Mouse (Mus musculus) MEL (cell line): ENCODE measurements around the gene Gsk3a. TPM values are rescaled to one million over a fixed set of nuclear protein-coding genes. Genes with fewer than 3 reads are reported as not detected.

Experiments
- DNase-seq: peaks from one replicate; pipeline ENCODE4 v3.0.0; 2011; ENCODE audit warnings: low read depth, low spot score
- H3K27ac ChIP-seq: 2 replicates; pipeline ENCODE4 v1.5.1; 2012; ENCODE audit warnings: low read depth, mild to moderate bottlenecking, control low read depth, low read length, moderate library complexity; ENCODE audit not compliant: control insufficient read depth
- H3K27me3 ChIP-seq, 2 experiments: fragments of 150-350 bp in 1 of 2; sonication (generic) in 1 of 2; 2 replicates each; pipeline ENCODE4 v1.6.1; 2012; ENCODE audit warnings: low read length in 2 of 2, mild to moderate bottlenecking in 2 of 2, improper control_type of control experiment in 1 of 2, moderate library complexity in 1 of 2; ENCODE audit not compliant: insufficient read depth in 2 of 2, control insufficient read depth in 1 of 2
- H3K36me3 ChIP-seq, 2 experiments: 2 replicates each; pipeline ENCODE4 v1.6.1; 2012 to 2014; ENCODE audit warnings: low read length in 2 of 2, improper control_type of control experiment in 1 of 2, inconsistent platforms in 1 of 2, mild to moderate bottlenecking in 1 of 2; ENCODE audit not compliant: insufficient read depth in 2 of 2, control insufficient read depth in 1 of 2
- H3K4me1 ChIP-seq, 2 experiments: fragments of 150-350 bp in 1 of 2; sonication (generic) in 1 of 2; 2 replicates each; pipeline ENCODE4 v1.6.1; 2012; ENCODE audit warnings: low read length in 2 of 2, improper control_type of control experiment in 1 of 2, mild to moderate bottlenecking in 1 of 2; ENCODE audit not compliant: insufficient read depth in 2 of 2, control insufficient read depth in 1 of 2
- H3K4me3 ChIP-seq, 2 experiments: fragments of 150-350 bp in 1 of 2; sonication (generic) in 1 of 2; 2 replicates each; pipeline ENCODE4 v1.5.1; 2012; ENCODE audit warnings: low read depth in 2 of 2, low read length in 2 of 2, mild to moderate bottlenecking in 2 of 2, moderate library complexity in 2 of 2, control low read depth in 1 of 2, improper control_type of control experiment in 1 of 2; ENCODE audit not compliant: control insufficient read depth in 1 of 2, insufficient read depth in 1 of 2
- H3K79me2 ChIP-seq: 2 replicates; pipeline ENCODE4 v1.6.1; 2012; ENCODE audit warnings: mild to moderate bottlenecking, low read length, moderate library complexity; ENCODE audit not compliant: control insufficient read depth, poor library complexity, insufficient read depth
- H3K9ac ChIP-seq: 2 replicates; pipeline ENCODE4 v1.6.1; 2012; ENCODE audit warnings: low read depth, mild to moderate bottlenecking, control low read depth, low read length, moderate library complexity; ENCODE audit not compliant: control insufficient read depth, poor library complexity, severe bottlenecking
- H3K9me3 ChIP-seq: fragments of 150-350 bp; sonication (generic); replicated peaks from 2 replicates; pipeline ENCODE4 v1.6.1; 2012; ENCODE audit warnings: mild to moderate bottlenecking, low read length, improper control_type of control experiment, moderate library complexity; ENCODE audit not compliant: insufficient read depth
- CHD1 ChIP-seq: IDR thresholded peaks from 2 replicates; pipeline ENCODE4 v1.6.1; 2012; ENCODE audit warnings: low read depth, mild to moderate bottlenecking, inconsistent platforms, low read length, improper control_type of control experiment
- CHD2 ChIP-seq: IDR thresholded peaks from 2 replicates; pipeline ENCODE4 v1.6.1; 2011; ENCODE audit warnings: low read length, improper control_type of control experiment
- CTCF ChIP-seq, 3 experiments: IDR thresholded peaks in 2 of 3; conservative IDR thresholded peaks in 1 of 3; 2 replicates each; pipeline ENCODE4 v1.5.1; 2011 to 2012; ENCODE audit warnings: low read length in 3 of 3, low read depth in 2 of 3, mild to moderate bottlenecking in 2 of 3, improper control_type of control experiment in 1 of 3, inconsistent platforms in 1 of 3, mixed read lengths in 1 of 3, moderate library complexity in 1 of 3; ENCODE audit not compliant: control insufficient read depth in 1 of 3, insufficient read depth in 1 of 3, poor library complexity in 1 of 3, severe bottlenecking in 1 of 3
- E2F4 ChIP-seq: IDR thresholded peaks from 2 replicates; pipeline ENCODE4 v1.6.1; 2011; ENCODE audit warnings: low read depth, low read length, improper control_type of control experiment, borderline replicate concordance
- ELF1 ChIP-seq: IDR thresholded peaks from 2 replicates; pipeline ENCODE4 v1.6.1; 2014; ENCODE audit warnings: low read depth, mild to moderate bottlenecking, inconsistent platforms, low read length, improper control_type of control experiment, moderate library complexity
- EP300 ChIP-seq, 2 experiments: IDR thresholded peaks; 2 replicates each; pipeline ENCODE4 v1.6.1; 2011; ENCODE audit warnings: improper control_type of control experiment in 2 of 2, low read length in 2 of 2, low read depth in 1 of 2, mild to moderate bottlenecking in 1 of 2
- ETS1 ChIP-seq: IDR thresholded peaks from 2 replicates; pipeline ENCODE4 v1.6.1; 2012; ENCODE audit warnings: low read depth, mild to moderate bottlenecking, inconsistent platforms, low read length, improper control_type of control experiment, moderate library complexity
- GATA1 ChIP-seq: IDR thresholded peaks from 2 replicates; pipeline ENCODE4 v1.6.1; 2011; ENCODE audit warnings: low read depth, low read length, improper control_type of control experiment
- HCFC1 ChIP-seq: IDR thresholded peaks from 2 replicates; pipeline ENCODE4 v1.6.1; 2012; ENCODE audit warnings: low read depth, mild to moderate bottlenecking, inconsistent platforms, low read length, improper control_type of control experiment, moderate library complexity
- JUND ChIP-seq: IDR thresholded peaks from 2 replicates; pipeline ENCODE4 v1.6.1; 2011; ENCODE audit warnings: low read depth, mild to moderate bottlenecking, improper control_type of control experiment, low read length
- KAT2A ChIP-seq: conservative IDR thresholded peaks from 2 replicates; pipeline ENCODE4 v1.6.1; 2012; ENCODE audit warnings: low read depth, low read length, improper control_type of control experiment, inconsistent platforms
- MAFK ChIP-seq: IDR thresholded peaks from 2 replicates; pipeline ENCODE4 v1.6.1; 2011; ENCODE audit warnings: low read depth, mild to moderate bottlenecking, low read length, improper control_type of control experiment, borderline replicate concordance
- MAX ChIP-seq: IDR thresholded peaks from 2 replicates; pipeline ENCODE4 v1.6.1; 2011; ENCODE audit warnings: low read length, improper control_type of control experiment
- MAZ ChIP-seq: IDR thresholded peaks from 2 replicates; pipeline ENCODE4 v1.6.1; 2012; ENCODE audit warnings: low read depth, mild to moderate bottlenecking, inconsistent platforms, low read length, improper control_type of control experiment
- MEF2A ChIP-seq: IDR thresholded peaks from 2 replicates; pipeline ENCODE4 v1.6.1; 2014; ENCODE audit warnings: low read depth, mild to moderate bottlenecking, inconsistent platforms, low read length, improper control_type of control experiment; ENCODE audit not compliant: poor library complexity, insufficient replicate concordance, severe bottlenecking; ENCODE audit errors: extremely low read depth
- MXI1 ChIP-seq: IDR thresholded peaks from 2 replicates; pipeline ENCODE4 v1.6.1; 2011; ENCODE audit warnings: mild to moderate bottlenecking, low read depth, low read length, improper control_type of control experiment
- MYB ChIP-seq: IDR thresholded peaks from 2 replicates; pipeline ENCODE4 v1.6.1; 2011; ENCODE audit warnings: mild to moderate bottlenecking, low read depth, low read length, improper control_type of control experiment
- MYC ChIP-seq: IDR thresholded peaks from 2 replicates; pipeline ENCODE4 v1.6.1; 2011; ENCODE audit warnings: low read depth, mild to moderate bottlenecking, low read length, improper control_type of control experiment, moderate library complexity
- NELFE ChIP-seq: IDR thresholded peaks from 2 replicates; pipeline ENCODE4 v1.6.1; 2011; ENCODE audit warnings: low read depth, low read length, improper control_type of control experiment
- NRF1 ChIP-seq: IDR thresholded peaks from 2 replicates; pipeline ENCODE4 v1.6.1; 2014; ENCODE audit warnings: low read depth, mild to moderate bottlenecking, inconsistent platforms, low read length, improper control_type of control experiment, moderate library complexity; ENCODE audit not compliant: poor library complexity, insufficient read depth, severe bottlenecking
- POLR2A ChIP-seq, 2 experiments: IDR thresholded peaks; 2 replicates each; pipeline ENCODE4 v1.6.1; 2011 to 2012; ENCODE audit warnings: low read length in 2 of 2, mild to moderate bottlenecking in 2 of 2, control low read depth in 1 of 2, improper control_type of control experiment in 1 of 2, low read depth in 1 of 2, moderate library complexity in 1 of 2; ENCODE audit not compliant: control insufficient read depth in 1 of 2, insufficient read depth in 1 of 2, poor library complexity in 1 of 2
- POLR2AphosphoS2 ChIP-seq: IDR thresholded peaks from 2 replicates; pipeline ENCODE4 v1.6.1; 2011; ENCODE audit warnings: low read length, improper control_type of control experiment
- POLR2AphosphoS5 ChIP-seq: IDR thresholded peaks from 2 replicates; pipeline ENCODE4 v1.6.1; 2012; ENCODE audit warnings: low read depth, borderline replicate concordance, mild to moderate bottlenecking, inconsistent platforms, low read length, moderate library complexity, mixed read lengths
- RAD21 ChIP-seq: IDR thresholded peaks from 2 replicates; pipeline ENCODE4 v1.6.1; 2011; ENCODE audit warnings: mild to moderate bottlenecking, low read depth, low read length, improper control_type of control experiment
- RCOR1 ChIP-seq: IDR thresholded peaks from 2 replicates; pipeline ENCODE4 v1.6.1; 2012; ENCODE audit warnings: low read depth, mild to moderate bottlenecking, inconsistent platforms, low read length, improper control_type of control experiment
- SIN3A ChIP-seq: IDR thresholded peaks from 2 replicates; pipeline ENCODE4 v1.6.1; 2012; ENCODE audit warnings: low read length, improper control_type of control experiment, inconsistent platforms
- SMC3 ChIP-seq: IDR thresholded peaks from 2 replicates; pipeline ENCODE4 v1.6.1; 2011; ENCODE audit warnings: low read depth, low read length, improper control_type of control experiment
- TAL1 ChIP-seq: IDR thresholded peaks from 2 replicates; pipeline ENCODE4 v1.6.1; 2012; ENCODE audit warnings: mild to moderate bottlenecking, inconsistent platforms, low read length, moderate library complexity, mixed read lengths
- TBP ChIP-seq: IDR thresholded peaks from 2 replicates; pipeline ENCODE4 v1.8.0; 2011; ENCODE audit warnings: low read depth, low read length, improper control_type of control experiment
- TCF12 ChIP-seq: IDR thresholded peaks from 2 replicates; pipeline ENCODE4 v1.6.1; 2014; ENCODE audit warnings: low read depth, mild to moderate bottlenecking, inconsistent platforms, low read length, improper control_type of control experiment, moderate library complexity
- UBTF ChIP-seq: IDR thresholded peaks from 2 replicates; pipeline ENCODE4 v1.6.1; 2012; ENCODE audit warnings: low read depth, mild to moderate bottlenecking, inconsistent platforms, low read length, improper control_type of control experiment, moderate library complexity, borderline replicate concordance; ENCODE audit not compliant: insufficient read depth
- USF1 ChIP-seq: IDR thresholded peaks from 2 replicates; pipeline ENCODE4 v1.6.1; 2014; ENCODE audit warnings: low read depth, mild to moderate bottlenecking, inconsistent platforms, low read length, improper control_type of control experiment, moderate library complexity
- USF2 ChIP-seq, 2 experiments: IDR thresholded peaks; 2 replicates each; pipeline ENCODE4 v1.6.1; 2011 to 2012; ENCODE audit warnings: improper control_type of control experiment in 2 of 2, low read length in 2 of 2, borderline replicate concordance in 1 of 2, inconsistent platforms in 1 of 2, low read depth in 1 of 2, mild to moderate bottlenecking in 1 of 2; ENCODE audit not compliant: insufficient read depth in 1 of 2
- ZC3H11A ChIP-seq: IDR thresholded peaks from 2 replicates; pipeline ENCODE4 v1.6.1; 2012; ENCODE audit warnings: low read depth, mild to moderate bottlenecking, inconsistent platforms, low read length, improper control_type of control experiment
- ZKSCAN1 ChIP-seq: IDR thresholded peaks from 2 replicates; pipeline ENCODE4 v1.6.1; 2012; ENCODE audit warnings: low read depth, mild to moderate bottlenecking, inconsistent platforms, low read length, improper control_type of control experiment, moderate library complexity
- ZMIZ1 ChIP-seq: IDR thresholded peaks from 2 replicates; pipeline ENCODE4 v1.6.1; 2012; ENCODE audit warnings: low read depth, mild to moderate bottlenecking, inconsistent platforms, low read length, improper control_type of control experiment, moderate library complexity
- polyA plus RNA-seq, 2 experiments: library from polyadenylated mRNA; stranded (reverse) in 1 of 2; unstranded in 1 of 2; fragments of >175 nt in 1 of 2; fragments of >200 nt in 1 of 2; gene quantifications; 2 replicates each; pipeline versions ENCODE4 v1.2.1 to v1.2.4; 2012; ENCODE audit warnings: low replicate concordance in 2 of 2, low read depth in 1 of 2; ENCODE audit not compliant: insufficient read length in 2 of 2, insufficient read depth in 1 of 2, missing spikeins in 1 of 2
- total RNA-seq: library from RNA; depleted of rRNA; stranded (reverse); fragments of 300-350 nt; gene quantifications from 2 replicates; pipeline ENCODE4 v1.2.3, GENCODE M21; 2012

Gsk3a gene
- total and polyA plus RNA-seq, 3 experiments = 59.8 to 149 (median 86.6) TPM

- Histone ChIP-seq H3K36me3 (peaks cover 5 to 24% of the 10 kb centered on the region in 2 experiments; a peak in 3 of 4 replicates), H3K27ac (peak overlapping the region; percentile 58), H3K9me3 (no peaks in the 10 kb centered on the region), H3K27me3 (no peaks in the 10 kb centered on the region), H3K4me3 (peak overlapping the region; percentile 75 to 87), H3K4me1 (peaks cover 2 to 28% of the 10 kb centered on the region in 2 experiments), H3K79me2 (peaks cover 37% of the 10 kb centered on the region), H3K9ac (peak overlapping the region; percentile 77)
- DNase-seq = peak; percentile 86
- TF ChIP-seq NRF1 (peak; percentile 16; the same call in 1 of the 2 replicates), RCOR1 (no peak), TBP (peak; percentile 27; the same call in 1 of the 2 replicates), NELFE (no peak; the same call in 1 of the 2 replicates), POLR2AphosphoS5 (no peak), JUND (no peak), USF2 (IDR thresholded peaks at IDR 0.05; ENCODE audit: borderline replicate concordance in 1 of 2, insufficient read depth in 1 of 2, low read depth in 1 of 2, low read length in 2 of 2) (no peak), CHD2 (no peak), KAT2A (no peak), RAD21 (no peak), POLR2A (IDR thresholded peaks at IDR 0.05; ENCODE audit: control insufficient read depth in 1 of 2, insufficient read depth in 1 of 2, low read depth in 1 of 2, low read length in 2 of 2, poor library complexity in 1 of 2) (0 out of 4 replicates have a peak, but pooled peaks of 1 of the 2 experiments have one; percentile 43), TAL1 (peak; percentile 72), SIN3A (no peak; the same call in none of the 2 replicates), MAZ (no peak), UBTF (no peak), MAX (peak; percentile 54; the same call in 1 of the 2 replicates), EP300 (IDR thresholded peaks at IDR 0.05; ENCODE audit: low read depth in 1 of 2, low read length in 2 of 2) (no peak; a peak in 1 of 4 replicates), E2F4 (no peak), POLR2AphosphoS2 (no peak), MYB (no peak), ZC3H11A (no peak), SMC3 (no peak), HCFC1 (peak; percentile 64), TCF12 (no peak), ELF1 (no peak), ZKSCAN1 (no peak), ETS1 (no peak), GATA1 (peak; percentile 15; the same call in 1 of the 2 replicates), MEF2A (no peak), USF1 (no peak), MYC (no peak), MAFK (no peak), CHD1 (peak; percentile 99), CTCF (IDR thresholded peaks at IDR 0.05 in 2 of 3, conservative IDR thresholded peaks at IDR 0.05 in 1 of 3; ENCODE audit: control insufficient read depth in 1 of 3, insufficient read depth in 1 of 3, low read depth in 2 of 3, low read length in 3 of 3, poor library complexity in 1 of 3, severe bottlenecking in 1 of 3) (no peak), MXI1 (peak; percentile 81), ZMIZ1 (no peak)
These were observed 18.8 kb downstream of the Gsk3a start for GRCm38 (mm10) chr7:25218705-25219415.
